Mouse (Mus musculus) liver, postnatal 0 days (tissue): ENCODE data around the gene Enkur.

Experiments used
- CTCF ChIP-seq: sonication (generic); IDR thresholded peaks from 2 replicates; pipeline ENCODE4 v1.5.1; 2016; ENCODE audit warnings: antibody characterized with exemption, low read depth
- EP300 ChIP-seq: IDR thresholded peaks from 2 replicates; pipeline ENCODE4 v1.6.1; 2016; ENCODE audit warnings: antibody characterized with exemption, low read depth, mild to moderate bottlenecking

DNA sequence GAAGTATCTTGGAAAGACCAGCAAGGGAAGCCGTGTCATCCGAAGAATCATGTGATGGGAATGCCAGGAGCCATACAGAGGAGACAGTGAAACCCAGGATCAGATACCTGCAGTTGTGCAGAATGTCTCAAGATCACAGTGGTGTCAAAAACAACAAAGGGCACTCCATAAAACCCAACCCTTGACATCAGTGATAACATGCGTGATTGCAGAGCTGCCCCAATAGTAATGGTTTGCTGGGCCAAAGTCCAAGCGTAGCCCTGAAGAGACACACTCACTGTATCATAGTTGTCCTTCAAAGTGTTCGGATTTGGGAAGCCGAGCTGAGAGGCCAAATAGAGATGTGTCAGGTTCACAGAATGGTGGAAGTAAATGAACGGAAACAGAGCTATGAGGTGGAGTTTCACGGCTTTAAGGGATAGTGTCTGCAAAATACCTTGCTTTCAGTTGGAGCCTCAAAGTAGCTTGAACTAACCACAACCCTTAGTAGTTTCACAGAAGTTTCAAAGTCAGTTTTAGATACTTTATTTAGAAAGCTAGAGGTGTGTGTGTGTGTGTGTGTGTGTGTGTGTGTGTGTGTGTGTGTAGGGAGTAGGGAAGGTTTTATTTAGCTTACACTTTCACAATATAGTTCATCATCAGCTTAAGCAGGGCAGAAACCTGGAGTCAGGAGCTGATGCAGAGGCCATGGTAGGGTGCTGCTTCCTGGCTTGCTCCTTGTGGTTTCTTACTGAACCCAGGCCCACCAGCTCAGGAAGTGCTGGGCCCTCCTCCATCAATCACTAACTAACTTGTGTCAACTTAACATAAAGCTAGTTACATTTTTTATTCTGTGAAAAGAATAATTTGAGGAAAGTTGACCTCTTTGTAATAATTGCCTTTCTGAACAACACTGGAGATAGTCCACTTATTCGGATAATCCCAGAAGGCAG is 17.6 kb upstream of the Enkur start:
- no peak for TF ChIP-seq CTCF
- TF ChIP-seq EP300 = no peak
